Mouse (Mus musculus) kidney, postnatal 25 days (tissue): ENCODE results near the gene Ptbp1.

ENCODE experiments used
- DNase-seq, 2 experiments: peaks; one replicate each; pipeline ENCODE4 v3.0.0; 2021; ENCODE audit warnings: mixed read lengths in 2 of 2

Gene Ptbp1

DNA sequence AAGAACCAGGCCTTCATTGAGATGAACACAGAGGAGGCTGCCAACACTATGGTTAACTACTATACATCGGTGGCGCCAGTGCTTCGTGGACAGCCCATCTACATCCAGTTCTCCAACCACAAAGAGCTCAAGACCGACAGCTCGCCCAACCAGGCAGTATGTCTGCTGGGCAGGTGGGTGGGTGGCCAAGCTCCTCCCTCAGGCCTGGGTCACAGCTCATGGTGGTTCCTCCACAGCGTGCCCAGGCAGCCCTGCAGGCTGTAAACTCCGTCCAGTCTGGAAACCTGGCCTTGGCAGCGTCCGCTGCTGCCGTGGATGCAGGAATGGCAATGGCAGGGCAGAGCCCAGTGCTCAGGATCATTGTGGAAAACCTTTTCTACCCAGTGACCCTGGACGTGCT lies 4.9 kb downstream of the Ptbp1 start:
- peak in 1 of 2 experiments; percentile 59 for DNase-seq

DNA sequence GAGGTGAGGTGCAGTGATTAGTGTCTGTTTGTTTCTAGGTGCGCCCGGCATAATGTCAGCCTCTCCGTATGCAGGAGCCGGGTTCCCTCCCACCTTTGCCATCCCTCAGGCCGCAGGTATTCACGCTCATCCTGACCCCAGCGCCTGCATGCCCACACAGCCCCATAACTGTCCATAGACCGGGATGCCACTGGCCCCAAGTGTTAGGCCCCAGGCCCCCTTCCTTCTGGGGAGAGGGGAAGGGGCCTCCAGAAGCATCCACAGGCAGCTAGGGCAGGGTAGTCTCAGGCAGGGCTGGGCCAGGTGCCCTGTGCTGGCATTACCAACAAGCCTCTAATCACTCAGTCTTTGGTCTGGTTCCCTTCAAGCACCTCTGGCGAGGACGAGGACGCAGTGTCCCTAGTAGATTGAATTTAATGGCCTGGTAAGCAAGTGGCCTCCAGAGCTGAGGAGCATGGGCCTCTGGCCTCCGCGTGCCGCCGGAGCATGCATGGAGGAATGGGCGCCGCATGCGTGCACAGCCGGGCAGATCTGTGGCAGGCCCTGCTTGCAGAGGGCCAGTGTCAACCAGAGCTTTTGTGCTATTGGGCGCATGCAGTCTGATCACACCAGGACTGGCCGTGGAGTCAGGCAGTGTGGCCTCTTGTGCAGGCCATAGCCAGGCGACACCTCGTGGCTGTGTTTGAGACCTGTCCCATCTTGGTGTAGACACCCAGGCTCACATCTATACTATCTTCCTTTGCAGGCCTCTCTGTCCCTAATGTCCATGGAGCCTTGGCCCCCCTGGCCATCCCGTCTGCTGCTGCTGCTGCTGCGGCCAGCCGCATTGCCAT lies 6.1 kb downstream of the Ptbp1 start:
- peak in 1 of 2 experiments; percentile 54 for DNase-seq

DNA sequence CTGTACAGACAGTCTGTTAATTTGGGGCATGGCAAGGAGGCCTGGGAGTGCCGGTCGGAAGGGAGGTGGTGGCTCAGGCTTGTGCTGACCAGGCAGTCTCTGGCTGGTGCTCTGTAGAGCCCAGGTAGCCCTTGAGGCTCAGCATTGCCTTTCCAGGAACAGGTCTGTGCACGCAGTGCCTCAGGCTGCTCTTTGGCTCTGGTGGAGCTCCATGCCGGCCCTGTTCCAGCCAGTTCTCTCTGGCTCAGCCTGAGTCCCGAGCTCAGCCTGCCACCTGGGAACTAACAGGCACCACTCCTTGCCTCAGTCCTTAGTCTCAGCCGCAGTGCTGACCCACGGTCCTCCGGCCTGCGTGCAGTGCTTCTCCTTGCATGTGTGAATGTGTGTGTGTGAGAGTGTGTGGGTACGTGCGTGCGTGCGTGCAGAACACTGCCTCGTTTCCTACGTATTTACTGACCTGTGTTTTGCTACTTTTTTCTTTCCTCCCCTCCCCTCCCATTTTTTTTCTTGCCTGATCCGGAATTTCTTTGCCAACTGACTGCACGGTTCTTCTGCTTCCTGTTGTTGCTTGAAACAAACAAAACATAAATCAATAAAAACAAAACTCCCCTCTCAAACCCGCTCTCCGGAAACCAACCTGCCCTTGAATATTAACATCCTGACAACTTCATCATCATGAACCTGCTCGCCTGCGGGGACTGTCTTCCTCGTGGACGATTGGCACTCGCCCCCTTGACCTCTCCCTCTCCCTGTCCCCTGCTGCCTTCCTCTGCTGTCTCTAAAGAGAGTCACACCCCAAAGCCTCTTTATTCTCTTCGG lies 7.2 kb downstream of the Ptbp1 start:
- DNase-seq, result peak; percentile 77 to 89

DNA sequence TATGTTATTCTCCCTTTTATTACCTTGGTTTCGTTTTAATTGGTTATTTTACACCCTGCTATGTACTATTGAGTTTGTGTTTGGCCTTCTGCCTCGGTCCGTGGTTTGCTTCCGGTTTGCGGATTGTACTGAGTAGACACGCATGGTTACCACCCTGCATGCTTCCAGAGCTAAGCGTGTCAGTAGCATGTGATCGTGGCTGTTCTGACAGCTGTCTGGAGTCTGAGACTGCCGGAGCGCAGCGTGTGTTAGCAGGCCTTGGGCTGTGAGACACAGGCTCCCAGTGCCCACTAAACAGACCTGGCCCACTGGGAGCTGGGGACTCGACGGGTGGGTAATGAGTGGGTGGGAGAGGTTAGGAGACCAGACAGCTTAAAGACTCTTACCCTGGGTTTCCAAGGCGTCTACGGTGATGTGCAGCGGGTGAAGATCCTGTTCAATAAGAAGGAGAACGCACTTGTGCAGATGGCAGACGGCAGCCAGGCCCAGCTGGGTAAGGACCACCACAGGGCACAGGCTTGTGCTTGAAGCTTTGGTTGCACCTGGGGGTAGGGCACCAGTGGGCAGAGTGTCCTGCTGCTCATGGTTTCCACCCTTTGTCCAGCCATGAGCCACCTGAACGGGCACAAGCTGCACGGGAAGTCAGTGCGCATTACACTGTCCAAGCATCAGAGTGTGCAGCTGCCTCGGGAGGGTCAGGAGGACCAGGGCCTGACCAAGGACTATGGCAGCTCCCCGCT lies 8.0 kb downstream of the Ptbp1 start:
- peak; percentile 52 to 76 for DNase-seq

DNA sequence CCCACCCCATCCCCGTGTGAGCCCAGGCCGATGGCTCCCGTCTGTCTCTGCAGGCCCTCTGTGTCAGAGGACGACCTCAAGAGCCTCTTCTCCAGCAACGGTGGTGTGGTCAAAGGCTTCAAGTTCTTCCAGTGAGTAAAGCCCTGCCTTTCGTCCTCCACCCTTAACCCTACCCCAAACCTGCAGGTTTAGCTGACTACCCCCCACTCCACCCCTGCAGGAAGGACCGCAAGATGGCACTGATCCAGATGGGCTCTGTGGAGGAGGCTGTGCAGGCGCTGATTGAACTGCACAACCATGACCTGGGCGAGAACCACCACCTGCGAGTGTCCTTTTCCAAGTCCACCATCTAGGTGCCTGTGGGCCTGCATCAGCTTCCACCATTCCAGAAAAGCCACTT lies 8.7 kb downstream of the Ptbp1 start:
- peak in 1 of 2 experiments; percentile 54 for DNase-seq

DNA sequence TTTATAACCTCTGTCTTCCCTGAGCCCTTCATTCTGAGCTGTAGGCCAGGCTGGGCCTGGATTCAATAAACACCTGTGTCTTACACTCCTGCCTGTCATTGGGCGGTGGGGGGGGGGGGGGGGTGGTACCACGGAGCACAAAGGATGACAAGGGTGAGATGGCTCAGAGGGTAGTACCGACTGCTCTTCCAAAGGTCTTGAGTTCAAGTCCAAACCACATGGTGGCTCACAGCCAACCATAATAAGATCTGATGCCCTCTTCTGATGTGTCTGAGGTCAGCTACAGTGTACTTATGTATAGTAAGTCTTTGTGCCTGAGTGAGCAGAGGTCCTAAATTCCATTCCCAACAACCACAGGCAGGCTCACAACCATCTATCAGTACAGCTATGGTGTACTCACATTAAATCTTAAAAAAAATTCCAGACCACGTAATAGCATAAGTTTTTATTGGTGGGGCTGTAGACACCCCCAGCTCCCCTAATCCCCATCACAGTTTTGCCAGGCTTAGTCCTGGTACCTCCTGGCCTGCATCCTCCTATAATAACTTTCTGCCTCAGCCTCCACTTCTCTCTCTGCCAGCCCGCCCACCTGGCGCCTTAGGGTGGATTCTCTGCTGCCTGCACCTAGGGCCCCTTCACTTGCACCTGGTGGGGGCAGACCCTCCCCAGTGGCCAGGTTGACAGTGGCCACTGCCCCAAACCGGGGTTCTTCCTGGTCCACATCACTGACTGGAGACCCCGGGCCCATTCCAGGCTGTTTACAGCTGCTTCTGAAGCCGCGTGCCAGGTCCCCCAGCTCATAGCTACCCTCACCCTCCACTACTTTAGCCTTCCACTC lies 10.3 kb downstream of the Ptbp1 start:
- peak in 1 of 2 experiments; percentile 38 for DNase-seq

DNA sequence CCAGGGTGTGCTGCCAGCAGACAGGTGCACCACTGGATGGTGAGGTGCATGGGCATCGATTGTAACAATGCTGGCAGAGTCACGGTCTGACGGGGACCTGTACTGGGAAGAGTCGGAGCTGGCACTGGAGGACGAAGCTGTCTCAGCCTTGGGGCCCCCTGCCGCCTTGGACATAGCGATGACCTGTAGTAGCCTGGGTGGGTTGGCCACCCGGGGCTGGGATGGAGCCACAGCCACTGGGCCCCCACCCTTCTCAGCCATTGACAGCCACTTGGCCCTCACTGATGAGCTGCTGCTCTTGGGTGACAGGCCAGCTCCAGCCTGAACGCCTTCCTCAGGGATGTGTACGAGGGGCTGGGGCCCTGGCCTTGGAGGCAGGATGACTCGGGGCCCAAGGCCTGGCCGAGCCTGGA lies 11.0 kb downstream of the Ptbp1 start:
- peak in 1 of 2 experiments; percentile 48 for DNase-seq

DNA sequence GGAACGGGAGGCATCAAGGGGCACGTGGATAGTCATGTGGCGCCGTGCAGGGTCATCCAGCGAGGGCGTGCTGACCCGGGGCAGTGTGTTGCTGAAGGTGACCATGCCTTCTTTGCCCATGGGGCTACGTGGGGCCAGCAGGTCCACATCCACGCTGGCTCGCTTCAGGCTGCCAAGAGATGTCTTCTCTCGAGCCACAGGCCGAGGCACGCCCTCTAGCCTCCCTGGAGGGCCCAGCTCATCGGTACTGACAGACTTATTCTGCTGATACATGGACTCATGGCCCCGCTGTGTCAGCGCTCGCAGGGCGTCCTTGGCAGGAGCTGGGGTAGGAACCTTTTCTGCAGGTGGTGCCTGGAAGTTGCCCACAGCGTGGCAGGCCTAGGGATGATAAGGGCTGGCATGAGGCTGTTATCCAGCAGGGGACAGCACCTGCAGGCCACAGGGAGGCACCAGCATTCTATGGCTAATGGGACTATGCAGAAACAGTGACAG lies 11.6 kb downstream of the Ptbp1 start:
- peak; percentile 65 to 87 for DNase-seq

DNA sequence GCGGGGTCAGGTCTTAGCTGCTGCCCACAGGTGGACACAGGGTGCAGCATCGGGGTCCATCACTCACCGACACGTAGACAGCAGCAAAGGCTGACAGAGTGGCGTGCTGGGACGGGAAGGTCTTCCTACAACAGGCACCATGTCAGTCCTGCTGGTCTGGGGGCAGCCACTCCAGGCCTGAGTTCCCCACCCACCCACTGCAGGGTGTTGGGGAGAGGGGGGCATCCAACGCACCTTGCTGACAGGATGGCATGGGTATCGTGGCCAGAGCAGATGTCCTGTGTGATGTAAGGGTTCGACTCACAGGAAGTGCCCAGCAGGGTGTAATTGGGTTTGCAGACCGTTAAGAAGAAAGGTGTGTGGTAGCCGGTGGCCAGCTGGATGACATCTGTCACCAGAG lies 12.4 kb downstream of the Ptbp1 start:
- peak in 1 of 2 experiments; percentile 36 for DNase-seq

DNA sequence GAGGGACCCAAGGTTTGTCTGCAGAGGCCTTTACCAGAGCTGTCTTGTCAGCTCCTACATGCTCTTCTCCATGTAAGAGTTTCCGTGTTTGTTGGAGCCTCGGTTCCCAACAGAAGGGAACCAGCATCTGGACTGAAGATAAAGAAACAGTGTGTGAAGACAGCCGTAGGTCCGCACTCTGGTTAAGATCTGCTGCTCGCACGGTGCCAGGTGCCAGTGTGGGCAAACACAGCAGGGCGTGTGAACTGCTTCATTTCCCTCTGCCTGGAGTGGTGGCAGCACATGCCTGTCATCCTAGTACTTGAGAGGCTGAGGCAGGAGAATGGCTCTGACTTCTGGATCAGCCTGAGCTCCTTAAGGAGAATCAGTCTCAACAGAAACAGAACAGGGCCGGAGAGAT lies 17.6 kb downstream of the Ptbp1 start:
- DNase-seq, result no peak

DNA sequence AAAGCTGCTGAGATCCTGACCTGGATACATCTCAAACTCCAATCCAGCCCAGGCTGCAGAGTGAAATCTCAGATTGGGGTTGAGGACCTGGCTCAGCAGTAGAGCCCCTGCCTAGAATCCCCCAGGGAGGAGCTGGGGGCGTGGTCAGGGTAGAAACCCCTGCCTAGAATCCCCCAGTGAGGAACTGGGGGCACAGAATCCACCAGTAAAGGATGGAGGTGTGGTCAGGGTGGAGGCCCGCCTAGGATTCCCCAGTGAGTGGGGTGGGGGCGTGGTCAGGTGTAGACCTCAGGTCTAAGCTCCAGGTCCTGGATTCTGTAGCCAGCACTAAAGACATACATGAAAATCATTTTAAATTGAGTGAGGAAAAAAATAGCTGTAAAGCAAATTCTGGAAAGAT lies 18.6 kb downstream of the Ptbp1 start:
- no peak for DNase-seq

DNA sequence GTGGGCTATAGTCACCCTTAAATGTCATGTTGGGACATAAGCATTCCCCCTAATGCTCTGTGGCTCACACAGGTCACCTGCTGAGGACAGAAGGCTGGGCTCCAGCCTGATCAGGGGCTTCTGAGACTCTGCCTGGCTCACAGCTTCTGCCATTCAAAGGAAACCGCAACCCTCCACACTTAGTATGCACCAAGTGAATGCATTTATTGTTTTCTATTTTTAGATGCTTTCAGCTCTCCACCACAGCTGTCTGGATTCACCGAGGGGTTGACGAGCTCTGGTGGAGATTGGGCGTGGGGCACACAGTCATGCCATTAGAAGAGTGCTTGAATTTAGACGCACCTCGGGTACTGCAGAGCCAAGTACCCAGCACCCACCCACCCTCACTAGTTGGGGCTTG lies 19.1 kb downstream of the Ptbp1 start:
- no peak for DNase-seq

DNA sequence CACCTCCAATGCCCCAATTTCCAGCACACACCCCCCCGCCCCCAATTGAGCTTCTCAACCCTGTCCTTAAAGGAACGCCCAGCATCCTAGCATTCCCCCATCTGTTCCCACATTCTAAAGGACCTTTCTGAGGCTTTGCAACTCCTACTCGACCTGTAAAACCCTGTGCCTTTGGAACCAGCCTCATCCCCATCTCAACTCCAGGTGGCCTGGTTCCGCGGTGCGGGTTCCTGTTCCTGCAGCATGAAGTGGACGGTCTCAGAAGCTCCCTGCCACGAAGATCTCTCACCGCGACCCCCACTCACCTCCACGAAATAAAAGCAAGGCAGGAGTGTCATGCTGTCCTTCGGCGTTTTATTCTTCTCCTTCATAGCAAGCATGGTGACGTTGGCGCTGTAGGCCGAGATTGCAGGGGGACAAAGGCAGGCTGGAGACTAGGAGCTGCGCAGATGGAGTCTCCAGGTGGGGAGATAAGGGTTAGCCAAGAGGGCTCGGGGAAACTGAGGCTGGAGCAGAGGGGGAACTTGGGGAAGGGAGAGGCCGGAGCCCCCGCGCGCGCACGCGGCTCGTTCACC lies 19.6 kb downstream of the Ptbp1 start:
- DNase-seq, result no peak

DNA sequence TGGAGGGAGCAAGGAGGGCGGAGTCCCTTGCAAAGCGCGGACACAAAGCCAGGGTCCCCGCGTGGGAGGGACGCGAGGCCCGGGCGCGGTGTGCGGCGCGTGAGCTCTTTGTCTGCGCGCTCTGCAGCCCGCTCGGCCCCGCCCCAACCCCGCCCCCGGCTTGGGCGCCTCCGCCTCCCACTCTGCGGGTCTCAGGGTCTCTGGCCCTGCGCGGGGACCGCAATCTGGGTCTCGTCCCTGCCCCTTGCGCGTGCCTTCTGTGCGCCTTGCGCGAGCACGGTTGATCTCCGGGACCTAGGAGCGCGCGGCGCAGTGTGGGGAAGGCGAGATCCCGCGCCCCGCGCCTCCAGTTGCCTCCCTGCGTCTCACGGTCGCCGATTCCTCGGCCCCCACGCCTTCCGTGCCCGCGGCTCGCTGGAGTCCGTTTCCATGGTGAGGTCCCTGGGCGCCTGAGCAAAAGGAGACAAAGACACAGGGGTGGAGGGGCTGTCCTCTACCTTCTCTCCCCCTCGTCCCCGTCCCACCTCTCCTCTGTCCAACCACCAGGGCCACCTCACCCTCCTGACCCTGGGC lies 20.1 kb downstream of the Ptbp1 start, which contains the start of the genes Prtn3 and Plppr3:
Prtn3 (plus strand) TSS at position 187 of the 573 bp plus-strand sequence.
Plppr3 (minus strand) TSS at position 345 of the 573 bp plus-strand sequence.
- DNase-seq, result peak in 1 of 2 experiments; percentile 40

DNA sequence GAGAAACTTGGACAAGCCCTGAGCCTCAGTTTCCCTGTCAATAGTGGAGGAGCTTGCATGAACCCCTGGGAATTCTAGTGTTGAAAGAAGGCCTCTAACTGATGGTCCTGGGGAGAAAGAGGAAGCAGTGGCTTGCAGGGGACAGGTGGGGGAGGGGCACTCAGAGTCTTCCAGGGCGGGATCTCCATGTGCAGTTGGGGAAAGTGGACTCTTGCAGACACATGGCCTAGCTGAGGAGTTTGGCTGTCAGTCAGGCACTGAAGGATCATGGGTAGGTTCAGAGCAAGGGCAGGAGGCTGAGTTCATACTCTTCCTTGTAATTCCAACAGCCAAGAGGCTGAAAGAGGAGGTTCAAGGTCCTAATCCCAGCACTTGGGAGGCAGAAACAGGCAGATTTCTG lies 22.9 kb downstream of the Ptbp1 start:
- peak in 1 of 2 experiments; percentile 52 for DNase-seq

DNA sequence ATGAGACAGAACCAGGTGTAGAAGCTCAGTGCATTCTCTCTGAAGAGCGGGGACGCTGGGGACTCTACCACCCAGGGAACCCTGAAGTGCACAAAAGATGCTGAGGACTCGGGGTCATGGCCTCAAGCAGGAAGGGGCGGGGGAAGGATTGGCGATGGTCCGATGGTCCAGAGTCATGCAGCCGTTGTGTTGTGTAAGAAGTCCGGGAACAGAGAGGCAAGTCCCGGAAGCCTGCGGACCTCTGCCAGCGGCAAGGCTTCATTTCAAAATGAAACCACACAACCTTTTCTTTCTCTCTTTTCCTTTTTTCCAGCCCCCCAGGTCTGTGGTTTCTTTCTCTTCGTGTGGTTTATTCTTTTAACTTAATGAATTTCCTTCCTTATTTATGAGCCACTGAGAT lies 23.5 kb downstream of the Ptbp1 start:
- peak; percentile 70 to 82 for DNase-seq

DNA sequence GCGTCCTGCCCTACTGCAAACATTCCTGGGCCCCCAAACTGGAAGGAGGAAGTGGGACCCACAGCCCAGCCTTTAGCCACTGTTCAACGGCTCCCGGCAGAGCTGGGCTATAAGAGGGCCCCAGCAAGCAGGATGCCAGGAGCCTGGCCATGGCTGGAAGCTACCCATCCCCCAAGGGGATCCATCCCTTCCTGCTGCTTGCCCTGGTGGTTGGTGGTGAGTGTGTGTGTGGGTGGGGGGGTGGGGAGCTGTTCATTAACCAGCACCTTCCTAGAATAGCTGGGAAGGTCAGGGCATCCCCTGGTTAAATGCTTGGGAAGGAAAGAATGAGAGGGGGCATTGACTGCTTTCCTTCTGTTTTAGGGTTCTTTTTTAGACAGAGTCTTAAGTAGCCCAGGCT lies 25.3 kb downstream of the Ptbp1 start:
- no peak for DNase-seq

DNA sequence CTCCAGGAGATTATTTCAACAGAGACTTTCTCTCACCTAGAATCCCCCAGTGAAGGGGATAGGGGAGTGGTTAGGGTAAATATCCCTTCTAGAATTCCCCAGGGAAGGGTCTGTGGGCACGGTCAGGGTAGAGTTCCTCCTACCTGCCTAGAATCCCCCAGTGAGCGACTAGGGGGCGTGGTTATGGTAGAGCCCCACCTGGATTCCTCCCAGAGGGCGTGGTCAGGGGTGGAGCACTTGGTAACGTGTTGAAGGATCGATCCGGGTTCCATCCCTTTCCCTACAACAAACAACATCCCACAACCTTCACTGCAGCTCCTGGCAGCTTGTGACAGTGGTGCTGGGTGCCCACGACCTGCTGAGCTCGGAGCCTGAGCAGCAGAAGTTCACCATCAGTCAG lies 26.5 kb downstream of the Ptbp1 start:
- peak in 1 of 2 experiments; percentile 52 for DNase-seq

DNA sequence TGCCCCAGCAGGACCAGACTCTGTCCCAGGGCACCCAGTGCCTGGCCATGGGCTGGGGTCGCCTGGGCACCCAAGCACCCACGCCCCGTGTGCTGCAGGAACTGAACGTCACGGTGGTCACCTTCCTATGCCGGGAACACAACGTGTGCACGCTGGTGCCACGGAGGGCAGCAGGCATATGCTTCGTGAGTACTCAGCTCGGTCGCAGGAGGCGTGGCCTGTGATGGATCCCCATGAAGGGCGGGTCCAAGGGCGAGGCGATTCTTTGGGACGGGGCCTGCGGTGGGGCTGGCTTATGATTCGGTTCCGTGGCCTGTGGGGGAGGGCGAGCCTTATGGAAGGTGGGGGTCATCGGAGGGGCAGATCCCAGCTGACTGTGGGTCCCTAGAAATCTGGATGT lies 27.8 kb downstream of the Ptbp1 start:
- peak in 1 of 2 experiments; percentile 50 for DNase-seq

DNA sequence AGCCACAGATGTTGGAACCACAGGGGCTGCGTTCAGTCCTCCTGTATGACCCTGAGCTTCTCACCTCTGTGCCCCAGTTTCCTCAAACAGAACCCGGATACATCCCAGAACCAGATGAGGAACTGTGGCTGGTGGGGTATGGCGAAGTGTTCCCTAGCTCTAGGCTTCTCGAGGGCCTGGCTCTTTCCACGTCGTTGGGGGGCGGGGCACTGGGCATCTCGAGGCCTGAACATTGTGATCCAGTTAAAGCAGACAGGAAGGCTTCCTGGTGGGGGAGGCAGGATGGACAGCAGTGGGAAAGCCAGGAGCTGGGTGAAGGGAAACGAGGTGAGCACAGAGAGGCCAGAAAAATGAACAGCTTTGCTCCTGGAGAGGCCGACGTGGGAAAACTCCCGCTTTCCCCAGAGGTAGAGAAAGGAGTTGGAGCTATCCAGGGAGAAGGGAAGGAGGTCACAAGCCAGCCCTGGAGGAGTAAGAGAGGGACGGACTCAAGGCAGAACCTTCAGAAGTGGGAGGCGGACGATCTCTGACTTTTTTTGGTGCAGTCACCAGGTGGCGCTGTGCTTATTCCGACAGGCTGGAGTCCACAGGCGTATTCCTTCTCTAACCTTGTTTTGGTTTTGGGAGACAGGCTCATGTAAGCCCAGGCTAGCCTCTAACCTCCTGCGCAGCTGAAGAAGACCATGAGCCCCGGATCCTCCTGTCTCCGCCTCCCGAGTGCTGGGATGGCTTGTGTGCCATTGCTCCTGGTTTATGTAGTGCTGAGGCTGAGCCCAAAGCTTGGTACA lies 29.3 kb downstream of the Ptbp1 start:
- peak; percentile 90 to 91 for DNase-seq
